In the genomic region with DNA sequence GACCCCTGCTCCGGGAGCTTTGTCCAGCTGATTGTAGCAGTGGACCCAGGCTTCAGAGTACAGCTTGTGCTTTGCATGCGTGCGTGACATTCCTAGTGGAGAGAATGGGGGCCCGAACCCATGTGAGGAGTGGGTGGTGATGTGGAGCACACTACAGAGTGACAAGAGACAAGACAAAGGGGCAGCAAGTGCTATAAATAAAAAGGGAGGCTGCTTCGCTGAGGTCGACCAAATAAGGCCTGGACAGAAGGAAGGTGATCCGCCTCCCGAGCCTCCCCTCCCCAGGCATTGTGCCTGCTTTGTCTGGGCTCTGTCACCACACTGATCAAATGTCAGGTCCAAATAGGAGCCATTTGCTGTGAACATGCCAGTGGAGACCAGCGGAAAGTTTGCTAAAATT, we compare ENCODE assay signal across 14 mouse cellular contexts. TPM values are rescaled to one million over a fixed set of nuclear protein-coding genes. Genes with fewer than 3 reads are reported as not detected.
DNase-seq lines count a peak whose midpoint lies in the region; ATAC-seq and TF ChIP-seq lines count a peak whose summit lies in the region.
"Had no signal": no experiment of that assay in that cellular context is flagged by ENCODE, and none has a peak within 500 bp of the region (broad histone marks: within the 10 kb centered on the region; RNA-seq: fewer than 3 reads in every experiment).

No protein-coding gene starts in this region.

- 44% methylated on average over 9 of the region's 9 CpGs for WGBS in kidney, embryonic 15.5 days
- 47% methylated on average over 9 of the region's 9 CpGs for WGBS in forebrain, postnatal 0 days
- WGBS in hindbrain, postnatal 0 days = 47% methylated on average over 9 of the region's 9 CpGs
- WGBS in stomach, embryonic 14.5 days = 66% methylated on average over 9 of the region's 9 CpGs

- no peaks in the 10 kb centered on the region for H3K9me3 ChIP-seq in kidney, embryonic 15.5 days (replicated peaks)
- H3K9me3 ChIP-seq in forebrain, postnatal 0 days (ENCODE audit: low read length) = no peaks in the 10 kb centered on the region
- H3K9me3 ChIP-seq in hindbrain, postnatal 0 days (ENCODE audit: low read length) = no peaks in the 10 kb centered on the region
- no peaks in the 10 kb centered on the region for H3K9me3 ChIP-seq in stomach, embryonic 14.5 days (ENCODE audit: control insufficient read depth, low read depth, low read length)

- no peak for DNase-seq in kidney, postnatal 4 days
- DNase-seq in forebrain, postnatal 0 days = no peak
- DNase-seq in hindbrain, postnatal 0 days (ENCODE audit: low spot score) = no peak
- no peak for DNase-seq in c-Kit-positive CD71-positive TER-119-positive erythroid progenitor cells, embryonic 14.5 days (ENCODE audit: low spot score)
- DNase-seq in layer of hippocampus, adult 9-10 months (ENCODE audit: low spot score) = no peak
- DNase-seq: kidney, postnatal 36 days; thymus, postnatal 36 days had no signal

- no peaks in the 10 kb centered on the region for H3K36me3 ChIP-seq in kidney, embryonic 15.5 days
- no peaks in the 10 kb centered on the region for H3K36me3 ChIP-seq in forebrain, postnatal 0 days (ENCODE audit: insufficient read depth)
- no peaks in the 10 kb centered on the region for H3K36me3 ChIP-seq in hindbrain, postnatal 0 days (ENCODE audit: insufficient read depth, low read length)
- no peaks in the 10 kb centered on the region for H3K36me3 ChIP-seq in stomach, embryonic 14.5 days (ENCODE audit: control insufficient read depth, insufficient read depth, low read length)

- peak overlapping the region; percentile 70 for H3K27ac ChIP-seq in kidney, embryonic 15.5 days
- 0 out of 2 replicates have a peak overlapping the region, but pooled peaks have one; percentile 2 for H3K27ac ChIP-seq in forebrain, postnatal 0 days (ENCODE audit: low read depth, low read length)
- H3K27ac ChIP-seq in hindbrain, postnatal 0 days = 0 out of 2 replicates have a peak overlapping the region, but pooled peaks have one; percentile 15
- peak overlapping the region; percentile 61; the same call in 1 of the 2 replicates for H3K27ac ChIP-seq in stomach, embryonic 14.5 days (ENCODE audit: low read length)

- H3K4me3 ChIP-seq in kidney, embryonic 15.5 days (replicated peaks) = no peak overlapping the region
- H3K4me3 ChIP-seq in forebrain, postnatal 0 days (ENCODE audit: low read depth, low read length) = no peak overlapping the region
- no peak overlapping the region for H3K4me3 ChIP-seq in hindbrain, postnatal 0 days (ENCODE audit: low read length)
- no peak overlapping the region for H3K4me3 ChIP-seq in stomach, embryonic 14.5 days (ENCODE audit: low read depth, low read length)
- H3K4me3 ChIP-seq: megakaryocyte, embryonic 14.5 days had no signal

- peaks cover 28% of the 10 kb centered on the region for H3K4me1 ChIP-seq in kidney, embryonic 15.5 days
- peaks cover 25% of the 10 kb centered on the region for H3K4me1 ChIP-seq in forebrain, postnatal 0 days (ENCODE audit: insufficient read depth)
- peaks cover 18% of the 10 kb centered on the region for H3K4me1 ChIP-seq in hindbrain, postnatal 0 days (ENCODE audit: insufficient read depth, low read length)
- H3K4me1 ChIP-seq in stomach, embryonic 14.5 days (ENCODE audit: control insufficient read depth, insufficient read depth, low read length) = peaks cover 16% of the 10 kb centered on the region; the same call in 1 of the 2 replicates

- no peaks in the 10 kb centered on the region for H3K27me3 ChIP-seq in kidney, embryonic 15.5 days
- no peaks in the 10 kb centered on the region for H3K27me3 ChIP-seq in forebrain, postnatal 0 days (ENCODE audit: insufficient read depth, low read length)
- H3K27me3 ChIP-seq in hindbrain, postnatal 0 days (ENCODE audit: insufficient read depth, low read length) = no peaks in the 10 kb centered on the region
- no peaks in the 10 kb centered on the region for H3K27me3 ChIP-seq in stomach, embryonic 14.5 days (ENCODE audit: control insufficient read depth, insufficient read depth, low read length)

- ATAC-seq in kidney, embryonic 15.5 days (replicated peaks; ENCODE audit: low FRiP score) = peak; percentile 63; the same call in 1 of the 2 replicates
- no peak for ATAC-seq in forebrain, postnatal 0 days
- ATAC-seq in hindbrain, postnatal 0 days = no peak
- ATAC-seq in stomach, embryonic 14.5 days (ENCODE audit: insufficient number of reproducible peaks, insufficient read depth, low FRiP score, low read depth) = no peak

- no peak for TF ChIP-seq CTCF in forebrain, postnatal 0 days (IDR thresholded peaks at IDR 0.05; ENCODE audit: low read depth)
- TF ChIP-seq CTCF in hindbrain, postnatal 0 days (IDR thresholded peaks at IDR 0.05; ENCODE audit: low read depth) = no peak

- no peak overlapping the region for H3K4me2 ChIP-seq in kidney, embryonic 15.5 days
- H3K4me2 ChIP-seq in forebrain, postnatal 0 days (ENCODE audit: low read depth) = no peak overlapping the region
- no peak overlapping the region for H3K4me2 ChIP-seq in hindbrain, postnatal 0 days (ENCODE audit: low read depth, low read length)
- no peak overlapping the region for H3K4me2 ChIP-seq in stomach, embryonic 14.5 days (replicated peaks; ENCODE audit: low read depth, low read length)

- H3K9ac ChIP-seq in kidney, embryonic 15.5 days = no peak overlapping the region
- H3K9ac ChIP-seq in forebrain, postnatal 0 days = no peak overlapping the region
- no peak overlapping the region for H3K9ac ChIP-seq in hindbrain, postnatal 0 days (replicated peaks; ENCODE audit: low read length)
- H3K9ac ChIP-seq in stomach, embryonic 14.5 days (replicated peaks; ENCODE audit: low read depth, low read length) = no peak overlapping the region

RNA-seq across cellular contexts. Expression of a gene that starts 2.4 kb away (rescaled TPM):
- polyA plus RNA-seq in kidney, embryonic 15.5 days (2015; fragmentation: Nextera tagmentation; extraction: Ambion mirVana) = 4.4 and 6.3 TPM in 2 replicates
- total RNA-seq in forebrain, postnatal 0 days (2014; rRNA removed) = 8.5 and 9.3 TPM in 2 replicates
- 8.8 and 9.6 TPM in 2 replicates for polyA plus RNA-seq in forebrain, postnatal 0 days (2015; fragmentation: Nextera tagmentation; extraction: Ambion mirVana)
- total RNA-seq in hindbrain, postnatal 0 days (2014; rRNA removed) = 1.3 and 2.0 TPM in 2 replicates
- 6.5 and 8.6 TPM in 2 replicates for polyA plus RNA-seq in hindbrain, postnatal 0 days (2015; fragmentation: Nextera tagmentation; extraction: Ambion mirVana)
- 5.9 and 7.7 TPM in 2 replicates for polyA plus RNA-seq in stomach, embryonic 14.5 days (2014; fragmentation: Nextera tagmentation; extraction: Ambion mirVana)
- total RNA-seq: neutrophil, adult 5-6 weeks had no signal
- polyA plus RNA-seq: liver, adult 2 months had no signal

RNA-seq across cellular contexts. Expression of a gene that starts 18.5 kb away (rescaled TPM):
- 79.5 and 85.4 TPM in 2 replicates for polyA plus RNA-seq in kidney, embryonic 15.5 days (2015; fragmentation: Nextera tagmentation; extraction: Ambion mirVana)
- total RNA-seq in forebrain, postnatal 0 days (2014; rRNA removed) = 24.2 and 36.8 TPM in 2 replicates
- polyA plus RNA-seq in forebrain, postnatal 0 days (2015; fragmentation: Nextera tagmentation; extraction: Ambion mirVana) = 47.9 and 51.3 TPM in 2 replicates
- total RNA-seq in hindbrain, postnatal 0 days (2014; rRNA removed) = 16.6 and 25.4 TPM in 2 replicates
- polyA plus RNA-seq in hindbrain, postnatal 0 days (2015; fragmentation: Nextera tagmentation; extraction: Ambion mirVana) = 53.2 and 55.2 TPM in 2 replicates
- polyA plus RNA-seq in stomach, embryonic 14.5 days (2014; fragmentation: Nextera tagmentation; extraction: Ambion mirVana) = 66.4 and 75.7 TPM in 2 replicates

RNA-seq across cellular contexts. Expression of a gene that starts 20.1 kb away (rescaled TPM):
- not detected in 2 replicates for polyA plus RNA-seq in kidney, embryonic 15.5 days (2015; fragmentation: Nextera tagmentation; extraction: Ambion mirVana)
- total RNA-seq in forebrain, postnatal 0 days (2014; rRNA removed) = not detected in 2 replicates
- not detected in 2 replicates for polyA plus RNA-seq in forebrain, postnatal 0 days (2015; fragmentation: Nextera tagmentation; extraction: Ambion mirVana)
- not detected in 2 replicates for total RNA-seq in hindbrain, postnatal 0 days (2014; rRNA removed)
- polyA plus RNA-seq in hindbrain, postnatal 0 days (2015; fragmentation: Nextera tagmentation; extraction: Ambion mirVana) = not detected in 2 replicates
- not detected in 2 replicates for polyA plus RNA-seq in stomach, embryonic 14.5 days (2014; fragmentation: Nextera tagmentation; extraction: Ambion mirVana)
- total RNA-seq: gastrocnemius, adult 8-10 months; liver, adult 2 months; neutrophil, adult 5-6 weeks had no signal
- polyA plus RNA-seq: cortical plate, adult 2 months; liver, adult 2 months had no signal

RNA-seq across cellular contexts. Expression of a gene that starts 30.1 kb away (rescaled TPM):
- polyA plus RNA-seq in kidney, embryonic 15.5 days (2015; fragmentation: Nextera tagmentation; extraction: Ambion mirVana) = 1.6 TPM in 2 replicates
- 0.23 and 5.8 TPM in 2 replicates for total RNA-seq in forebrain, postnatal 0 days (2014; rRNA removed)
- 2.3 and 2.5 TPM in 2 replicates for polyA plus RNA-seq in forebrain, postnatal 0 days (2015; fragmentation: Nextera tagmentation; extraction: Ambion mirVana)
- total RNA-seq in hindbrain, postnatal 0 days (2014; rRNA removed) = 0.21 and 0.32 TPM in 2 replicates
- 1.1 and 1.4 TPM in 2 replicates for polyA plus RNA-seq in hindbrain, postnatal 0 days (2015; fragmentation: Nextera tagmentation; extraction: Ambion mirVana)
- 0.75 and 1.00 TPM in 2 replicates for polyA plus RNA-seq in stomach, embryonic 14.5 days (2014; fragmentation: Nextera tagmentation; extraction: Ambion mirVana)
- total RNA-seq: liver, adult 2 months; neutrophil, adult 5-6 weeks had no signal

Comparison
In these comparisons a context has a peak if more than half of its experiments do, and no peak if none do; other contexts are left out.
1. H3K27ac ChIP-seq: peak in every context shown above with its lines; median percentile 70 in kidney, embryonic 15.5 days; 61 in stomach, embryonic 14.5 days; 15 in hindbrain, postnatal 0 days; 2 in forebrain, postnatal 0 days.